20 mouse cellular contexts compared by ENCODE assay signal in the genomic region with DNA sequence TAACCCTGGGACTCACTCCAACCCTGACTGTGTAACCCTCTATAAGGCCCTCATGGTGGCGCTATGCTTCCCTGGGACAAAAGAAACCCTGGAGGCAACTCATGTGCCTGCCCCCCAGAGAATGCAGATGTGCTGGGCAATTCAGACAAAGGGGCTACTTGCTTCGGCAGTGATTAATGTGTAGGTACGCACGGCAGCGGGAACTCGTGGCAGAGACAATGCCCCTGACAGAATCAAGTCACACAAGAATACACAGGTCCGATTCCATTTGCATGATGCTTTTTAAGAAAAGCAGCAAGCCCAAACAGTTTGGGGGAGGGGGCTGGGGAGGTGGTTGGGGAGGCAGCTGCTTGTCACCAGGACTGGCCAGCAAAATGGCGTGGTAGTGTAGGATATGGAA.
DNase-seq lines count a peak whose midpoint lies in the region; ATAC-seq lines count a peak whose summit lies in the region.
"Had no signal": no experiment of that assay in that cellular context is flagged by ENCODE, and none has a peak within 500 bp of the region (broad histone marks: within the 10 kb centered on the region; RNA-seq: fewer than 3 reads in every experiment).

No protein-coding gene starts in this region.

- no peak overlapping the region for H3K4me3 ChIP-seq in hindbrain, embryonic 10.5 days
- no peak overlapping the region for H3K4me3 ChIP-seq in hindbrain, embryonic 16.5 days (ENCODE audit: low read length)
- no peak overlapping the region for H3K4me3 ChIP-seq in midbrain, embryonic 10.5 days
- no peak overlapping the region for H3K4me3 ChIP-seq in midbrain, embryonic 14.5 days (replicated peaks; ENCODE audit: low read depth, low read length)
- H3K4me3 ChIP-seq: embryonic facial prominence, embryonic 13.5 days; heart, embryonic 15.5 days; neural tube, embryonic 12.5 days had no signal

- 42% methylated on average over 8 of the region's 8 CpGs for WGBS in hindbrain, embryonic 10.5 days
- 29% methylated on average over 8 of the region's 8 CpGs for WGBS in hindbrain, embryonic 16.5 days
- WGBS in midbrain, embryonic 10.5 days = 65% methylated on average over 8 of the region's 8 CpGs
- 34% methylated on average over 8 of the region's 8 CpGs for WGBS in midbrain, embryonic 14.5 days

- no peak for ATAC-seq in hindbrain, embryonic 16.5 days
- no peak for ATAC-seq in midbrain, embryonic 14.5 days (ENCODE audit: low FRiP score, low TSS enrichment)
- ATAC-seq: forebrain, embryonic 14.5 days had no signal

- no peak overlapping the region for H3K9ac ChIP-seq in hindbrain, embryonic 16.5 days (ENCODE audit: low read depth, low read length)
- no peak overlapping the region; the same call in 1 of the 2 replicates for H3K9ac ChIP-seq in midbrain, embryonic 14.5 days (replicated peaks; ENCODE audit: low read length)
- H3K9ac ChIP-seq: embryonic facial prominence, embryonic 13.5 days; heart, embryonic 15.5 days; neural tube, embryonic 12.5 days had no signal

- peaks cover 36% of the 10 kb centered on the region for H3K4me1 ChIP-seq in hindbrain, embryonic 10.5 days (replicated peaks)
- H3K4me1 ChIP-seq in hindbrain, embryonic 16.5 days (ENCODE audit: control insufficient read depth, insufficient read depth, low read depth, low read length) = peaks cover 6% of the 10 kb centered on the region; the same call in 1 of the 2 replicates
- peaks cover 37% of the 10 kb centered on the region for H3K4me1 ChIP-seq in midbrain, embryonic 10.5 days
- H3K4me1 ChIP-seq in midbrain, embryonic 14.5 days (ENCODE audit: control insufficient read depth, insufficient read depth, low read length) = peaks cover 19% of the 10 kb centered on the region
- H3K4me1 ChIP-seq: embryonic facial prominence, embryonic 13.5 days; heart, embryonic 15.5 days had no signal

- H3K27me3 ChIP-seq in hindbrain, embryonic 10.5 days (ENCODE audit: insufficient read depth, poor library complexity, severe bottlenecking) = 0 out of 2 replicates have a peak, but pooled peaks cover 7% of the 10 kb centered on the region
- H3K27me3 ChIP-seq in hindbrain, embryonic 16.5 days (replicated peaks; ENCODE audit: control insufficient read depth, insufficient read depth, low read length) = no peaks in the 10 kb centered on the region
- peaks cover 9% of the 10 kb centered on the region for H3K27me3 ChIP-seq in midbrain, embryonic 10.5 days (ENCODE audit: low read depth, poor library complexity, severe bottlenecking)
- H3K27me3 ChIP-seq in midbrain, embryonic 14.5 days (ENCODE audit: control insufficient read depth, insufficient read depth, low read length) = no peaks in the 10 kb centered on the region
- H3K27me3 ChIP-seq: embryonic facial prominence, embryonic 13.5 days; neural tube, embryonic 12.5 days had no signal

- no peaks in the 10 kb centered on the region for H3K9me3 ChIP-seq in hindbrain, embryonic 10.5 days
- H3K9me3 ChIP-seq in hindbrain, embryonic 16.5 days (ENCODE audit: control insufficient read depth, low read length) = no peaks in the 10 kb centered on the region
- H3K9me3 ChIP-seq in midbrain, embryonic 10.5 days (replicated peaks) = no peaks in the 10 kb centered on the region
- no peaks in the 10 kb centered on the region for H3K9me3 ChIP-seq in midbrain, embryonic 14.5 days (ENCODE audit: control insufficient read depth, low read length)
- H3K9me3 ChIP-seq: embryonic facial prominence, embryonic 13.5 days; G1E; heart, embryonic 15.5 days; neural tube, embryonic 12.5 days had no signal

- H3K4me2 ChIP-seq in hindbrain, embryonic 16.5 days (ENCODE audit: low read length) = no peak overlapping the region
- no peak overlapping the region for H3K4me2 ChIP-seq in midbrain, embryonic 14.5 days (ENCODE audit: low read length)
- H3K4me2 ChIP-seq: embryonic facial prominence, embryonic 13.5 days; heart, embryonic 15.5 days; neural tube, embryonic 12.5 days had no signal

- no peaks in the 10 kb centered on the region for H3K36me3 ChIP-seq in hindbrain, embryonic 10.5 days
- H3K36me3 ChIP-seq in hindbrain, embryonic 16.5 days (ENCODE audit: control insufficient read depth, insufficient read depth, low read length) = no peaks in the 10 kb centered on the region
- no peaks in the 10 kb centered on the region for H3K36me3 ChIP-seq in midbrain, embryonic 10.5 days
- no peaks in the 10 kb centered on the region for H3K36me3 ChIP-seq in midbrain, embryonic 14.5 days (ENCODE audit: control insufficient read depth, insufficient read depth, low read length)
- H3K36me3 ChIP-seq: embryonic facial prominence, embryonic 13.5 days; G1E; heart, embryonic 15.5 days; neural tube, embryonic 12.5 days had no signal

- peak overlapping the region; percentile 70 for H3K27ac ChIP-seq in hindbrain, embryonic 10.5 days
- H3K27ac ChIP-seq in hindbrain, embryonic 16.5 days (ENCODE audit: low read depth, low read length) = no peak overlapping the region
- peak overlapping the region; percentile 42; the same call in 1 of the 2 replicates for H3K27ac ChIP-seq in midbrain, embryonic 10.5 days (replicated peaks)
- no peak overlapping the region for H3K27ac ChIP-seq in midbrain, embryonic 14.5 days (replicated peaks; ENCODE audit: low read depth, low read length)
- H3K27ac ChIP-seq: embryonic facial prominence, embryonic 13.5 days; heart, embryonic 15.5 days; neural tube, embryonic 12.5 days had no signal

- peak; percentile 26 for DNase-seq in hindbrain, embryonic 10.5 days (ENCODE audit: low spot score)
- no peak for DNase-seq in midbrain, embryonic 10.5 days (ENCODE audit: low spot score)
- DNase-seq in midbrain, embryonic 14.5 days = no peak
- DNase-seq in R1 (ENCODE audit: low read depth, low spot score) = peak; percentile 15
- DNase-seq in retina, postnatal 1 day = peak; percentile 30
- DNase-seq in urinary bladder, postnatal 25 days (ENCODE audit: low spot score) = no peak
- DNase-seq: adrenal gland, postnatal 36 days; cerebellum, adult 8-10 months; gastrocnemius, postnatal 10 days; kidney, adult 11 months; liver; lung, adult 2 months; lung, postnatal 36 days; thymus, adult 18-20 months had no signal

Comparison
In these comparisons a context has a peak if more than half of its experiments do, and no peak if none do; other contexts are left out.
1. H3K27ac ChIP-seq: peak in hindbrain, embryonic 10.5 days (single experiment) and midbrain, embryonic 10.5 days (single experiment); none in hindbrain, embryonic 16.5 days (single experiment) and midbrain, embryonic 14.5 days (single experiment).
2. DNase-seq: peak in hindbrain, embryonic 10.5 days (single experiment), R1 (single experiment) and retina, postnatal 1 day (single experiment); none in midbrain, embryonic 10.5 days (single experiment), midbrain, embryonic 14.5 days (single experiment) and urinary bladder, postnatal 25 days (single experiment).